Mouse (Mus musculus) granulocyte monocyte progenitor cell, adult 5-6 weeks (primary cell): ENCODE data around the gene Abr. TPM values are rescaled to one million over a fixed set of nuclear protein-coding genes. Genes with fewer than 3 reads are reported as not detected.

Source experiments
- ATAC-seq: replicated peaks from 2 replicates; pipeline ENCODE4 v1.8.0; 2016; ENCODE audit warnings: mild to moderate bottlenecking, moderate TSS enrichment, inconsistent platforms; ENCODE audit not compliant: poor library complexity, severe bottlenecking
- total RNA-seq, 2 experiments: library from RNA; stranded (forward) in 1 of 2; stranded (reverse) in 1 of 2; fragments of 200-712, 200-1000 nt in 1 of 2; fragments of >200 nt in 1 of 2; fragmentation: Nextera tagmentation in 1 of 2; gene quantifications; 2 replicates each; pipeline ENCODE4 v1.2.3; 2014 to 2017

Gene Abr
- total RNA-seq, 2 experiments from 2014 or later = 53.0 to 54.3 TPM

GRCm38 (mm10) chr11:76388711-76389110 lies 233.4 kb downstream of the Abr start:
- ATAC-seq = no peak

GRCm38 (mm10) chr11:76387097-76387496 lies 235.0 kb downstream of the Abr start:
- ATAC-seq = no peak

GRCm38 (mm10) chr11:76385746-76386145 lies 236.4 kb downstream of the Abr start:
- no peak for ATAC-seq

- ATAC-seq = no peak
Measured at GRCm38 (mm10) chr11:76385017-76385416, 237.1 kb downstream of the Abr start.

- no peak for ATAC-seq
Measured at GRCm38 (mm10) chr11:76384307-76384706, 237.8 kb downstream of the Abr start.

GRCm38 (mm10) chr11:76382711-76383324 lies 239.3 kb downstream of the Abr start:
- ATAC-seq = no peak

- ATAC-seq = no peak
Measured at GRCm38 (mm10) chr11:76381201-76381885, 240.8 kb downstream of the Abr start.

GRCm38 (mm10) chr11:76379921-76380544 lies 242.1 kb downstream of the Abr start:
- ATAC-seq = no peak

- ATAC-seq = no peak
Measured at GRCm38 (mm10) chr11:76376425-76376824, 245.7 kb downstream of the Abr start.

GRCm38 (mm10) chr11:76374491-76375185 lies 247.5 kb downstream of the Abr start:
- no peak for ATAC-seq

GRCm38 (mm10) chr11:76372534-76372933 lies 249.6 kb downstream of the Abr start:
- no peak for ATAC-seq

GRCm38 (mm10) chr11:76372120-76372519 lies 250.0 kb downstream of the Abr start:
- no peak for ATAC-seq

- ATAC-seq = no peak
Measured at GRCm38 (mm10) chr11:76370491-76370890, 251.6 kb downstream of the Abr start.

Other genes starting within 250 kb of the Abr start
- 29.6 and 32.3 TPM in 2 replicates for gene Nxn, start 223.2 kb downstream of the Abr start, total RNA-seq (2014; fragmentation: Nextera tagmentation)
- 24.1 and 25.5 TPM in 2 replicates for gene Nxn, start 223.2 kb downstream of the Abr start, total RNA-seq (2017)
- 21.3 and 32.4 TPM in 2 replicates for gene Timm22, start 215.4 kb downstream of the Abr start, total RNA-seq (2014; fragmentation: Nextera tagmentation)
- gene Timm22, start 215.4 kb downstream of the Abr start, total RNA-seq (2017) = 9.9 and 13.9 TPM in 2 replicates
- gene Bhlha9, start 50.2 kb upstream of the Abr start, total RNA-seq (2014; fragmentation: Nextera tagmentation) = not detected in 2 replicates
- gene Bhlha9, start 50.2 kb upstream of the Abr start, total RNA-seq (2017) = not detected in 2 replicates
- gene Trarg1, start 57.5 kb upstream of the Abr start, total RNA-seq (2014; fragmentation: Nextera tagmentation) = not detected in 2 replicates
- not detected in 2 replicates for gene Trarg1, start 57.5 kb upstream of the Abr start, total RNA-seq (2017)
- gene Gosr1, start 141.3 kb upstream of the Abr start, total RNA-seq (2014; fragmentation: Nextera tagmentation) = 14.7 and 14.9 TPM in 2 replicates
- gene Gosr1, start 141.3 kb upstream of the Abr start, total RNA-seq (2017) = 47.4 and 93.8 TPM in 2 replicates
- 13.1 and 13.5 TPM in 2 replicates for gene Cpd, start 224.7 kb upstream of the Abr start, total RNA-seq (2014; fragmentation: Nextera tagmentation)
- 21.1 and 22.2 TPM in 2 replicates for gene Cpd, start 224.7 kb upstream of the Abr start, total RNA-seq (2017)